Mouse (Mus musculus): ENCODE results near the gene Sorcs3.

- no peak for TF ChIP-seq POLR2A (IDR thresholded peaks at IDR 0.05; ENCODE audit: borderline replicate concordance, control insufficient read depth, low read depth, low read length)
- TF ChIP-seq CTCF (IDR thresholded peaks at IDR 0.05; ENCODE audit: control insufficient read depth, insufficient read depth, low read length) = no peak
Measured at GRCm38 (mm10) chr19:48700111-48700658, 494.4 kb downstream of the Sorcs3 start.
